Mouse (Mus musculus) left cerebral cortex, adult 8-10 months (tissue): ENCODE results near the gene Prkar1a. TPM values are rescaled to one million over a fixed set of nuclear protein-coding genes. Genes with fewer than 3 reads are reported as not detected.

Experiments used
- DNase-seq, 2 experiments: peaks; one replicate each; pipeline ENCODE4 v3.0.0; 2022; ENCODE audit warnings: low spot score in 2 of 2
- total RNA-seq, 4 experiments: library from RNA; stranded (reverse); gene quantifications; 2 replicates each; pipeline ENCODE4 v1.2.4; 2022

Prkar1a gene
- total RNA-seq, 4 experiments from 2014 or later, result 569 to 599 (median 583) TPM

- no peak for DNase-seq
These were observed 23.2 kb downstream of the Prkar1a start for GRCm38 (mm10) chr11:109672396-109672795.

DNA sequence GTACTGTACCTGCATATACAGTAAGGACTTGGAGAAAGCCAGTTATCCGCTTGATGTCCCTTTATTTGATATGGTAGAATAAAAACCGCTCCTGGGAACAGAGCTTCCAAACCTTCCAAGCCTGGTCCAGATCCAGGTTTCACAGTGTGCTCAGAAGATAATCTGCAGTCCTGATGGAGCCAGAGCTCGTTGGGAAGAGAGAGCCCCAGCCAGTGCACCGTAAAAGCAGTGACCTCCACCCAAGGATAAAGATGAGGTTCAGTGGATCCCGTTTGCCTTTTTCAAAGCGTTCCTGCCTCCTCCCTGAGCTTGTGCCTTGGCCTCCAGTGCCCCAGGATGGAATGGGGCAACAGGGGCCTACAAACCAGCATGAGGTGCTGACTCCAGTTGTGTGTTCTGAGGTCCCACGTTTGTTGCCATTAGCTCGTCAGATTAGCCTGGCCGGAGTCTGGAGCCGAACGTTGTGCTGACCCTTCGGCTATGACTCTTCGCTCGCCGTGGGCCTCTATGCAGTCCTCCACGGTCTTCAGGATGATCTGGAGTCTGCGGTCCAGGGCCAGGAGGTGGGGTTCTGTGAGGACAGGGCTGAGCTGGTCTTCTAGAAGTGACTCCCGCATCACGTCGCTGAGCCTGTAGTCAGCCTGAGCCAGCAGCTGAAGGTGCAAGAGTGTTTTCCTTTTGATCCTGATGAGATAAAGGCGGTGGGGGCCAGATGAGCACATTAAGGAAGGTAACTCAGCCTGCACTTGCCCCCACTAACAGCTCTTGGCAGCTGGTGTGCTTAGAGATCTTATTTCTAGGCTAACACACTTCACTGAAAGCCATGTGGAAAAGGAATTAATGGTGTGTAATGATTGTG lies 23.9 kb downstream of the Prkar1a start:
- DNase-seq, result no peak

- no peak for DNase-seq
These were observed 24.5 kb downstream of the Prkar1a start for GRCm38 (mm10) chr11:109673741-109674140.

DNA sequence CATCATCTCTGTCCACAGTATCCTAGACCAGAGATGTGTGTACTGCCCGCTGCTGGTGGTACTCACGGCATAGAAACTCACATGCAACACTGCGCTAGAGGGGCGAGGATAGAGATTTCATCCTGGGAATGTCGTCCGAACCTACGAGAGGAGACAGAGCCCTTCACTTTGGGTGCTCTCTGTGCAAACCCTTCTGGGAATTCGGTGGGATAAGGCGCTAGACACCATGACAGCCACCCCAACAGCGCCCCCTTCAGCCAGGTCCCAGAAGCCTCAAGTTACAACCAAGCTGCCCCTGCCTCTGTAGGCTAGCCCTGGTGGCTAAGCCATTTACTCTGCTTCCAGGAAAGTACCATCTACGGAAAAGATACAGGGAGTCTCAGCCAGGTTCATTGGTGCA lies 25.3 kb downstream of the Prkar1a start:
- no peak for DNase-seq

DNA sequence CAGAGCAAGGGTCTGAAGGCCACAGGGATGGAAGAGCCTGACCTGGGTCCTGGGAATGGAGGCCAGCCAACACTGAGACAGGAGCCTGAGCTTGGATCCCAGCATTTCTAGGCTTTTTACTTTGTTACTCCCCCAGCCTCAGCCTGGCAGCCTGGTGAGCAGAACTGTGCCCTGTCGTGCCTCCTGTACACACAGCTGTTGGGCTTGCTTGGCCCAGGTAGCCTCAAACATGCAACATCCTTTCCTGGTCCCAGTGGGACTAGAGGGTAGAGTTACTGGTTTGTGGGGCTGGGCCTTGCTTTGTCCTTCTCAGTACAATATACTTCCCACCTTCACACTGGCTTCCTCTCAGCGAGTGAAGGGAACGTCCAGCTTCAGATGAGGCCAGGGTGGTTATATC lies 26.0 kb downstream of the Prkar1a start:
- DNase-seq, result no peak

DNA sequence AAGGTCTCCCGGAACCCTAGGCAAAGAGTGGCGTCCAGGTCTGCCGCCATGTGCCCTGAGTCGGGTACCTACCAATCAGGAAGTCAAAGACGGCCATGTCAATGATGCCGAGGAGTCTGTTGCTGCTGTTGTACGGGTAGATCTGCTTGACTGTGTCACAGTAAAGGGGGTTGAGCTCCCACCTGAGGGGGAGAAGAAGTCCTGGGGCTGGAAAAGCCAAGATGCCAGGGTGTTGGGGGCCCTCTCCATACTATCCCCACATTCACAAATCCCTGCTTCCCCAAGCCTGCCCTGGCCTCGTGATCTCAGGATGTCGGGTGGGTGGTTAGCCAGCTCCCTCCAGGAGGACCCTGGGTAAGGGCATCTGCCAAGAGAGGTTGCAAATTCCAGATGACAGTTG lies 26.6 kb downstream of the Prkar1a start:
- no peak for DNase-seq

DNA sequence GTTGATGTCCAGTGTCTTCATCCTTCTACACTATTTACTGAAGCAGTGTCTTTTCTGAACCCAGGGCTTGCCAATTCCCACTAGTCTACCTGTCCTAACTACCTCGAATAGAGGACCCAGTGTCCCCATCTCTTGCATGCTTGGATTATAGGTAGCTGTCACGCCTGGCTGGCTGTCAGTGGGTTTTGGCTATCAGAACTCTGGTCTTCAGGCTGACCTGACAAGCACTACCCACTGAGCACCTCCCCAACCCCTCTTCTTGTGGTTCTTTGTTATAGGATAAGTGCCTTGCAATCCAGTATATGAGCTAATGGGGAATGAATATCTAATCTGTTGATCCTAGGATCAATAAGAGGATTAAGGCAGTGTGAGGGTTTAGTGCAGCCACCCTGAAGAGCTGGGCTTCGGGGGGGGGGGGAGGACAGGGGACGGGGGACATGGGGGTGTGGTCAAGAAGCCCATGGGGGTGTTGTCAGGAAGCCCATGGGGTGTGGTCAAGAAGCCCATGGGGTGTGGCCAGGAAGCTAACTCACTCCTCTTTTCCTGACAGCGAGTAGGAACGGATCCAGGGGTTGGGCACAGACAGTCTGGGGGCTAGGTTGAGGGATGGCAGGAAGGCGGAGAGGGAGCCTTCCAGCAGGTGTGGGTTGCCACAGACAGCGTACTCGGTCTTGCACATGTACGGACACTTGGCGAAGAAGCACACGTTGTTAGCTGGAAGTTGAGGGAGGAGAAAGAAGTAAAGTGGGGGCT lies 27.6 kb downstream of the Prkar1a start:
- DNase-seq, result no peak

GRCm38 (mm10) chr11:109678291-109678690 lies 29.1 kb downstream of the Prkar1a start:
- no peak for DNase-seq

GRCm38 (mm10) chr11:109680934-109681333 lies 31.7 kb downstream of the Prkar1a start:
- DNase-seq, result no peak

- no peak for DNase-seq
These were observed 32.4 kb downstream of the Prkar1a start for GRCm38 (mm10) chr11:109681556-109681955.

DNA sequence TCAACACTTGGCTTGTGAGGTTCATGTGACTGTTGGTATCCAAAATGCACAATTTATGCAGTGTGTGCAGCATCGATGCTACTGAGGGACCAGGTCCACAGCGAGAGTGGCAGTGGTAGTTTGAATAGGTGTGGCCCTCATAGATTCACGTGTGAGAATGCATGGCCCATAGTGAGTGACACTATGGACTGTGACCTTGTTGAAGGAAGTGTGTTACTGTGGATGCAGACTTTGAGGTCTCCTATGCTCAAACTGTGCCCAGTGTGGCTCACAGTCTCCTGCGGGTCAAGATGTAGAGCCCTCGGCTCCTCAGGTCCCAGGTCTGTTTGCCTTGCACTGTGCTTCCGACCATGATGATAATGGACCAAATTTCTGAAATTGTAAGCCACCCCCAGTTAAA lies 33.0 kb downstream of the Prkar1a start:
- no peak for DNase-seq

GRCm38 (mm10) chr11:109689539-109689938 lies 40.3 kb downstream of the Prkar1a start:
- DNase-seq, result no peak

DNA sequence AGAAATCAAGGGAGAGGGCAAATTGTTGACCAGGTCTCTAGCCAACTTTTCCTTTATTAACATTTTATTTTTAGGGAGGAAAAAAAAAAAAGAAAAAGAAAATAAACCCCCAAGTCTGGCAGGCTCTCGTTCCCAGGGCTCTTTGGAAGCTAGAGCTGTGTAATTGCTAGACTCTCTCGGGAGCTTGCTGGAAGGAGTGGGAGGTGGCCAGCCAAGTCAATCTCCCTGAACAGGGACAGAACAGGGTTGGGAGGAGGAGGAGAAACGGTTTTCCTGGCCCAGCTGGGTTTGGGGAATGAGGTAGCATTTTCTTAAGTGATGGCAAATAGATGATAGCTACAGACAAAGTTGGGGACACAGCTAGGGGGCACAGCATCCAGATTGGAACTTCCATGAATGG lies 43.5 kb downstream of the Prkar1a start:
- DNase-seq, result no peak

DNA sequence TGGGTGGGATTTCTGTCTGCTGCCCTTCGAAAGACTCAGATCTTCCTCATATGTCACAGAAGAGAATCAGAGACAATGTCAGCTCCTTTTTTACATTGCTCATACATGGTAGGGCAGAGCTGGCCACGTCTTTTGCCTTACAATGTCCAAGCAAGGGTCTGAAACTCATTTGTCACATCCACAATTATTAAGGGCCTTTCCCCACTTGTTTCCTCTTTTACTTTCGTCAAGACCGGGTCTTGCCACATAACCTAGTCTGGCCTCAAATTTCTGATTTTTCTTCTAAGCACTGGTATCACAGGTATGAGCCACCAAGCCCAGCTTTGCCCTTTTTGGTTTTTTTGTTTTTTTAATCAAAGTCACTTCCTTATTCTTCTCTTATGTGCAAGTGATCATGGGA lies 47.3 kb downstream of the Prkar1a start:
- no peak for DNase-seq

- no peak for DNase-seq
These were observed 48.0 kb downstream of the Prkar1a start for GRCm38 (mm10) chr11:109697089-109697643.

DNA sequence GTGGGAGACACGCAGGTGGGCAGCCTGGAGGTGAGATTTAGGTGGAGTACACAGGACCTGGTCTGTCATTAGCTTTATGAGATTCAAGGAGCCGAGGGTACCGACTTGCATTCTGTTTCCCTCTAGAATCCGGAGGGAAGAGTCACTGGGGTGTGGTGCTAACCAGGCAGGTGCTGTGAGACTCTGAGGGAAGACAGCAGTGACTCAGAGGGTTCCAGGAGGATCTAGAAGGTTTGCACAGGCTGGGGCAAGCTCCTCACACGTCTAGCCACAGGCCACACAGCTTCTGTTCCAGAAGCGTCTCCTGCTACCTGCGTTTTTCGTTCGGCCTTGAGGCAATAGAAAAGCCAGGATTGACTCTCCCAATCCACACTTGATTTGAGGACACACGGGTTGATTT lies 49.5 kb downstream of the Prkar1a start:
- no peak for DNase-seq

- DNase-seq, result no peak
These were observed 50.6 kb downstream of the Prkar1a start for GRCm38 (mm10) chr11:109699784-109700183.

DNA sequence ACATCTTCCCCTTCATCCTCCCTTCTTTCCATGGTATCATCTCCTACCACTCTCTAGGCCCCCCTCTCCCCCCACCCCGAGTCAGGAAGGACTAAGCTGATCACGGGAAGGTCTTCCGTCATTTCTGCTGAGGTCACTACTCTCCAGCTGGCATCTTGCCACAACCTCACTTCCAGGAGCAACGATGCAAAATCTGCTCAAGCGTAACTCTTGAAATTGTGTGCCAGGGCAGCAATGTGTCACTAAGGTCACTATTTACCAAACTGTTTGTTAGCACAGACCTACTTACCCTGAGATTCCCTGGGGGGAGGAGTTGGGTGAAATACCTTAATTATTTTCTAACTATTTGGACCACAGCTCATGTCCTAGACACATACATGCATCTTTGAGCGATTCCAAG lies 51.6 kb downstream of the Prkar1a start:
- DNase-seq, result no peak

DNA sequence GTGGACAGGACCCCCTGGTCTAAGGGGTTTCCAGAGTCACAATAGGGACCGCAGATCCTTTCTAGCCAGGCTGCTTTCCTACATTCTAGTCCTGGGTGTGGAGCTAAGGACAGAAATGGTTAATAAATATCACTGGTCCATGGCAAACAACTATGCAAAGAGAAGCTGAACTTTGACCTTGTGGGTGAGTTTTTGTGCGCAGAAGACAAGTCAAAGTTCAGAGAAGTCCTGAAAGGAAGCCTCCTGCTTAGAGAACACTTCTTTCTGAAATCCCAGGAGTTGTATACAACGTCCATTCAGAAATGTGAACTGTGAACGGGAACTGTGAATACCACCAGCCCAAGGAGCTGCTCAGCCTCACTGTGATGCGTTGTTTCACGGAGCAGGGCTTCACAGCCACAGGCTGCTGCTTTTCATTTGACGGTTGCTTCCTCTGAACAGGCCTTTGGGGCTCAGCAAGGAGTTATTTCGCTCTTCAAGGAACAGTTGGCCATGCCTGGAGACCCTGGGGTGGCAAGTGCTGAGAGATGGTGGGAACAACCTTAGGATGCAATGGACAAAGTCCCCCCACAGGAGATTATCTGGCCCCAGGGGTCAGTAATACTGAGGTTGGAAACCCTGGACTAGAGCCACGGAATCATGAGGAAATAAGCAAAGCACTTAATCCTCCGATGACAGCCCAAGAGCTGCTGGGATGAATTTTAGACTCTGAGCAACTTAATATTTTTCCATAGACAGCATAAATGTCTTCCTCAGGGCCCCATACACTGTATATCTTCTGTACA lies 53.0 kb downstream of the Prkar1a start:
- DNase-seq, result no peak

DNA sequence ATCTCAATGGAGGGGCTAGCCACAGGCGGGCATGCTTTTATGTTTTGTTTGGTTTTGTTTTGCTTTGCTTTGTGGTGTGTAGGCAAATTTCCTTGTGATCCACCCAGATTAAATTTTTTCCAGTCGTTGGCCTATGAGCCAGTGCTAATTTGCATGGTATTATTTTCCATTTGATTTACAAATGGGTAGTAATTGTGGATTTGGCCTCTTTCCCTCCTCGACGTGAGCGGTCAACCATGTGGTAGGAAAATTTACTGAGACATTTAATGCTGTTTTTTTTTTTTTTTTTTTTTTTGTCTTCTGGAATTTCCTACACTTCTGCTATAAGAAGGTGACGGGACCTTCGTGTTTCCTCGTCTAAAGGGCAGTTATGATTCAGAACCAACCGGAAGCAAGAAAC lies 54.6 kb downstream of the Prkar1a start:
- DNase-seq, result no peak

DNA sequence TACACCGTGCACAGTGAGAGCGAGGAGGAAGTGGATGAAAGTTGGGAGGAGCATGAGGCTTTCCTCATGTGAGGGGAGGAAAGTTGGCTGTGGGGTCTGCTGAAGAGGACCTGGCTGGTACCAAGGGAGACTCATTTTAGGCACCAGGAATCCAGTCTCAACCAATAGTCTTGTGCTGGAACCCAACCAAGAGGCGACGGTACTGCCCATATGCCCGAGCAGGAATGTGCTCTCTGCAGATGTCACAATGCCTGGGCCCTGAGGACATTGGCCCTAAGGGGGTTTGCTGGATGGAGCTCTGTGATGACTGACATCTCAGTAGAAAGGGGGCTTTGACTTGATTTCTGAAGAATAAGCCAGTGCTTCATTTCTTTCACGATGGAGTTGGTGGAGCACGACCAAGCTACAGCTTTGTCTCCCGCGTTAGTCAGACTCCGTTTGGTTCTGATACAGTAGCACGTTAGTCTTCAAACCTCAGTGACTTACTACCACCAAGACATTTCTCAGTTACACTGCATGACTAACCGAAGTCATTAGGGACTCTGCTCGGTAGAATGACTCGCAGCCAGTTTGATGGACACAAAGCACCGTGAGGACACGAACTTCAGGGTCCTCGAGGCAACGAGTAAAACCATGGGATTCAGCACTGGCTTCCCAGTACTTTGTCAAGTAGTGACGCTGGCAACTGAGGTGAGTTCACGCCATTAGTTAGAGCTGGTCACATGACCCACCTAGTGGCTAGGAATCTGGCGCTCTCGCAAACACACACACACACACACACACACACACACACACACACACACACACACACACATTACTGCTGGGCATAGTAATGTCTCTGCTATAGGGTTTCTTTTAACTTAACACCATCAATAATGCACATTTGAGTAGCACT lies 55.4 kb downstream of the Prkar1a start:
- no peak for DNase-seq
